Mouse (Mus musculus) hindbrain, embryonic 11.5 days (tissue): ENCODE data around the gene Acsm3. TPM values are rescaled to one million over a fixed set of nuclear protein-coding genes. Genes with fewer than 3 reads are reported as not detected.
"Not testable (repeated sequence)": the region's sequence is repeated elsewhere in the genome, so short reads cannot be mapped to it uniquely, and the experiment has no call there.

Experiments used
- ATAC-seq: fragments of 200-750 bp; cut with Nextera tagmentation; 2 replicates; pipeline ENCODE4 v1.8.0; 2017; ENCODE audit warnings: mild to moderate bottlenecking, moderate TSS enrichment, moderate library complexity; ENCODE audit not compliant: low FRiP score
- DNase-seq: peaks from one replicate; pipeline ENCODE4 v3.0.0-alpha.2; 2015; ENCODE audit warnings: low spot score
- H3K27ac ChIP-seq: fragments of 300-500 bp; sonication (generic); 2 replicates; pipeline ENCODE4 v1.5.1; 2014; ENCODE audit warnings: mild to moderate bottlenecking, low read depth, low read length
- H3K27me3 ChIP-seq: fragments of 300-500 bp; sonication (generic); 2 replicates; pipeline ENCODE4 v1.6.1; 2014; ENCODE audit warnings: mild to moderate bottlenecking, low read length, moderate library complexity, mixed read lengths; ENCODE audit not compliant: control insufficient read depth, insufficient read depth
- H3K36me3 ChIP-seq: fragments of 300-500 bp; sonication (generic); 2 replicates; pipeline ENCODE4 v1.6.1; 2014; ENCODE audit warnings: mild to moderate bottlenecking, low read length, moderate library complexity, mixed read lengths; ENCODE audit not compliant: control insufficient read depth, insufficient read depth
- H3K4me1 ChIP-seq: fragments of 300-500 bp; sonication (generic); replicated peaks from 2 replicates; pipeline ENCODE4 v1.6.1; 2014; ENCODE audit warnings: low read length, mixed read lengths; ENCODE audit not compliant: control insufficient read depth, insufficient read depth
- H3K4me2 ChIP-seq: fragments of 300-500 bp; sonication (generic); replicated peaks from 2 replicates; pipeline ENCODE4 v1.6.1; 2014; ENCODE audit warnings: mild to moderate bottlenecking, low read depth, low read length
- H3K4me3 ChIP-seq: fragments of 300-500 bp; sonication (generic); 2 replicates; pipeline ENCODE4 v1.5.1; 2014; ENCODE audit warnings: low read depth, low read length
- H3K9ac ChIP-seq: fragments of 300-500 bp; sonication (generic); 2 replicates; pipeline ENCODE4 v1.6.1; 2014; ENCODE audit warnings: low read depth, low read length
- H3K9me3 ChIP-seq: fragments of 300-500 bp; sonication (generic); 2 replicates; pipeline ENCODE4 v1.6.1; 2016; ENCODE audit warnings: low read length; ENCODE audit not compliant: control insufficient read depth
- WGBS: fragments of 180-500 bp; shearing (Covaris S2); extraction: QIAGEN DNeasy Blood & Tissue Kit; methylation state at CpG from one replicate; pipeline ENCODE4 v1.1.7; 2014; 5-methylcytosine and 5-hydroxymethylcytosine counted together
- polyA plus RNA-seq: library from polyadenylated mRNA; unstranded; fragments of >200 nt; fragmentation: Nextera tagmentation; extraction: Ambion mirVana; gene quantifications from 2 replicates; pipeline ENCODE4 v1.2.1, GENCODE M21; 2014

Acsm3 gene
- 0.18 and 0.57 TPM in 2 replicates for polyA plus RNA-seq

- H3K27me3 ChIP-seq = no peaks in the 10 kb centered on the region
- H3K9me3 ChIP-seq = no peaks in the 10 kb centered on the region
- no peak within 1 kb of the TSS for H3K9ac ChIP-seq
- H3K27ac ChIP-seq = no peak within 1 kb of the TSS
- no peaks in the 10 kb centered on the region for H3K4me1 ChIP-seq
- no peak within 1 kb of the TSS for H3K4me3 ChIP-seq
- no peak for DNase-seq
- no peak for ATAC-seq
- no peaks in the 10 kb centered on the region for H3K36me3 ChIP-seq
- 90% methylated on average over 11 of the region's 11 CpGs for WGBS
- H3K4me2 ChIP-seq = no peak within 1 kb of the TSS
These were observed at the start of gene Acsm3 for GRCm38 (mm10) chr7:119760527-119760951. Acsm3 (plus strand) TSS chr7:119760923.

GRCm38 (mm10) chr7:119714111-119714510 lies 46.6 kb upstream of the Acsm3 start:
- DNase-seq = no peak
- H3K4me1 ChIP-seq = no peaks in the 10 kb centered on the region
- H3K4me2 ChIP-seq = no peak overlapping the region
- 0 out of 2 replicates have a peak, but pooled peaks cover 4% of the 10 kb centered on the region for H3K36me3 ChIP-seq
- no peak for ATAC-seq
- WGBS = 92% methylated on average over 7 of the region's 7 CpGs
- H3K4me3 ChIP-seq = no peak overlapping the region
- H3K27me3 ChIP-seq = no peaks in the 10 kb centered on the region
- H3K9me3 ChIP-seq = no peaks in the 10 kb centered on the region
- H3K27ac ChIP-seq = no peak overlapping the region
- no peak overlapping the region for H3K9ac ChIP-seq

DNA sequence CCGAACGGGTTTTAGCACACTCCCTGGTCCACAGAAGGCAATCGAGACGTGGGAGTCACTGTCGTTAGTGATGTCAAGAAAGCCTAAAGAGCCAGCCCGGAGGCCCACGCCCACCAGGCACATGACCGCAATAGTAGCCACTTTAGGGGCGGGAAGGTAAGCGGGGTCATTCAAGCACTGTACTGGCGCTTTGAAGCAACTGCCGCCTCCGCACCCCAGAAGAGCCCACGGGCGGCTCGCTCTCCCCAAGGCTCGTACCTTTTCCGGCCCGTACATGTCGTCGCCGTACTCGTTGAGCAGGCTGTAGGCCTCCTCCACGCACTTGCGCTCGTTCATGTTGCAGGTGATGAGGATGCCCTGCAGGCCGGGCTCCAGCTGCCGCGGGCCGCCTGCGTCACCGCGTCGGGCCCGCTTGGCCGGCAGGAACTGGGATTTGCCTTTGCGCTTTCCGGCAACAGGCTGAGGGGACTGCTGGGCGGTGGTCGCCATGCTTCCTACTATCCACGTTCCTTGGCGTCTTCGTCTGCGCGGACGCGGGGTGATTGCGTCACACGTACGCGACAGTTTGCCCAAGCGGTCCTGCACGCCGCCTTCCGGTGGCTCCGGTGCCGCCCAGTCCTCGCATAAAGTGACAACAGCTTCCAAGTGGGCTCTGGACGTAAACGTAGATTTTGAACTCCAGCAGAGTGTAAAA lies 40.3 kb upstream of the Acsm3 start, which contains the start of gene Thumpd1:
Gene Thumpd1, minus strand, starts transcription at position 546 of the 694 bp plus-strand sequence.
- Histone ChIP-seq H3K27me3 (no peaks in the 10 kb centered on the region), H3K4me2 (peak within 1 kb of the TSS; percentile 86), H3K9ac (peak within 1 kb of the TSS; percentile 89), H3K27ac (no peak within 1 kb of the TSS; the same call in 1 of the 2 replicates), H3K36me3 (0 out of 2 replicates have a peak, but pooled peaks cover 4% of the 10 kb centered on the region), H3K4me3 (peak within 1 kb of the TSS; percentile 96), H3K9me3 (no peaks in the 10 kb centered on the region), H3K4me1 (no peaks in the 10 kb centered on the region)
- ATAC-seq (peak; percentile 96), DNase-seq (peak; percentile 97)
- WGBS = under 1% methylated on average over 60 of the region's 60 CpGs

GRCm38 (mm10) chr7:119720947-119721310 lies 39.8 kb upstream of the Acsm3 start:
- Histone ChIP-seq H3K4me2 (peak overlapping the region; percentile 86), H3K4me1 (no peaks in the 10 kb centered on the region), H3K9ac (peak overlapping the region; percentile 89), H3K27ac (no peak overlapping the region), H3K36me3 (no peaks in the 10 kb centered on the region), H3K27me3 (no peaks in the 10 kb centered on the region), H3K9me3 (no peaks in the 10 kb centered on the region), H3K4me3 (peak overlapping the region; percentile 96)
- peak; percentile 71 for ATAC-seq
- DNase-seq = no peak
- 17% methylated on average over 8 of the region's 8 CpGs for WGBS

DNA sequence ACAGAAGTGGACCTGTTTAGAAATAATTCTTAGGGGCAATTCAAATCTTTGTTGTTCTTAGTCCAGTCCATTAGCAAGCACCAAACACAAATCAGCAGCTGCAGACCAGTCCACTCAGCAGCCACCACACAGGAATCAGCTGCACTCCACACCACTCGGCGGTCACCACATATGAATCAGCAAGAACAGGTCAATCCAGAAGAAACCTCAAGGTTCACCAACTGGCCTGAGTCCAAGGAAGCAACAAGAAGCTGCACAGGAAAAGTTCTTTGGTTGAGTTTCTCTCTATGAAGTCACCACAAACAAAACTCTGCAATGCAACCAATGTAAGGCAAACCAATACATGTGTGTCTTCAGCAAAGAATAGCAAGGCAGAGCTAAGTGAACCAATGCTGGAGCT lies 33.1 kb upstream of the Acsm3 start:
- Histone ChIP-seq H3K4me1 (no peaks in the 10 kb centered on the region), H3K9ac (no peak overlapping the region), H3K36me3 (no peaks in the 10 kb centered on the region), H3K27me3 (no peaks in the 10 kb centered on the region), H3K4me3 (no peak overlapping the region), H3K4me2 (no peak overlapping the region), H3K27ac (no peak overlapping the region), H3K9me3 (no peaks in the 10 kb centered on the region)
- ATAC-seq (no peak), DNase-seq (no peak)
- WGBS = 85% methylated on average over 2 of the region's 2 CpGs

- H3K27ac ChIP-seq, H3K36me3 ChIP-seq, H3K27me3 ChIP-seq, H3K4me3 ChIP-seq, H3K9me3 ChIP-seq, H3K4me2 ChIP-seq, ATAC-seq, H3K4me1 ChIP-seq, H3K9ac ChIP-seq: not testable (repeated sequence)
- peak; percentile 36 for DNase-seq
- 86% methylated on average over 4 of the region's 4 CpGs for WGBS
These were observed 29.5 kb upstream of the Acsm3 start for GRCm38 (mm10) chr7:119731262-119731661.

DNA sequence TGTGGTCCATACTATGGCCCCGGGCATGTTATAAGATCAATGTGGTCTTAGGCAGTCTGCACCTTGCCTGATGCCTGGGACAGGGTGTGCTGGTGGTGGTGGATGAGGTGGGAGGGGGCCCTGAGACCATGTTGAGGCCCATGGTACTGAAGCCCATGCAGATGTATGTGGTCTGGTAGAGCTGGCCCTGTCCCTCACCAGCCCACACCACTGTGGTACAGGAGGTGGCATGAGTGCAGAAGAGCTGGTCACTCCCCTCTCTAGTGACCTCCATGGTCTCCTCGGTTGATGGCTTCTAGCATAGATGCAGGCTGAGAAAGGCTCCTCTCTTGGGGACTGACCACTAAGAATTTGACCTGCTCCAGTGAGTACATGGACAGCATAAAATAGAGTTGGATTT lies 21.8 kb upstream of the Acsm3 start:
- H3K27ac ChIP-seq = no peak overlapping the region
- H3K27me3 ChIP-seq = no peaks in the 10 kb centered on the region
- no peak overlapping the region for H3K4me3 ChIP-seq
- DNase-seq (no peak), ATAC-seq (0 out of 2 replicates have a peak, but pooled peaks have one; percentile 17)
- no peaks in the 10 kb centered on the region for H3K9me3 ChIP-seq
- H3K4me2 ChIP-seq = no peak overlapping the region
- H3K36me3 ChIP-seq = no peaks in the 10 kb centered on the region
- WGBS = 79% methylated on average over 2 of the region's 2 CpGs
- no peak overlapping the region for H3K9ac ChIP-seq
- no peaks in the 10 kb centered on the region for H3K4me1 ChIP-seq

DNA sequence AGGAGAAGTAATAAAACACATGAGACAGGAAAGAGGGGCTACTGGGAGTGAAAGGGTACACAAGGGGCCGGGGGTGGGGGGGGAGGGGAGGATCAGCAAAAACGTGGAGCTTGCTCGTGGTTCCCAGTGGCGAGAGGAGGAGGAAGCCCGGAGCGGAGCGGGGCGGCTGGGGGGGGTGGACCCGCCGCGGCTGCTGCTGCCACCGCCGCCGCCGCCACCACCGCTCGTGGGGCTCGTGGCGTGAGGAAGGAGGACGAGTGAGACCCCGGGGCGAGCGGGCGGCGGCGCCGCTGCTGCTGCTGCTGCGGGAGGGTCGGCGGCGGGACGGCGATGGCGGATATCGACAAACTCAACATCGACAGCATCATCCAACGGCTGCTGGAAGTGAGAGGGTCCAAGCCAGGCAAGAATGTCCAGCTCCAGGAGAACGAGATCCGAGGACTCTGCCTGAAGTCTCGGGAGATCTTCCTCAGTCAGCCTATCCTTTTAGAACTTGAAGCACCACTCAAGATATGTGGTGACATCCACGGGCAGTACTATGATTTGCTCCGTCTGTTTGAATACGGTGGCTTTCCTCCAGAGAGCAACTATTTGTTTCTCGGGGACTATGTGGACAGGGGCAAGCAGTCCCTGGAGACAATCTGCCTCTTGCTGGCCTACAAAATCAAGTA lies 20.8 kb upstream of the Acsm3 start:
- Histone ChIP-seq H3K9ac (peak overlapping the region; percentile 40; the same call in 1 of the 2 replicates), H3K4me3 (peak overlapping the region; percentile 39), H3K4me2 (peak overlapping the region; percentile 37)
- H3K36me3 ChIP-seq, H3K27me3 ChIP-seq, H3K9me3 ChIP-seq, H3K27ac ChIP-seq, H3K4me1 ChIP-seq: not testable (repeated sequence)
- 6% methylated on average over 25 of the region's 44 CpGs for WGBS
- ATAC-seq = peak; percentile 61; the same call in 1 of the 2 replicates
- peak; percentile 25 for DNase-seq
